Mouse (Mus musculus) MEL (cell line): ENCODE results near the gene Kctd12b. TPM values are rescaled to one million over a fixed set of nuclear protein-coding genes. Genes with fewer than 3 reads are reported as not detected.
"Not testable (repeated sequence)": the region's sequence is repeated elsewhere in the genome, so short reads cannot be mapped to it uniquely, and the experiment has no call there.

ENCODE experiments used
- DNase-seq: peaks from one replicate; pipeline ENCODE4 v3.0.0; 2011; ENCODE audit warnings: low read depth, low spot score
- H3K27ac ChIP-seq: 2 replicates; pipeline ENCODE4 v1.5.1; 2012; ENCODE audit warnings: low read depth, mild to moderate bottlenecking, control low read depth, low read length, moderate library complexity; ENCODE audit not compliant: control insufficient read depth
- H3K27me3 ChIP-seq, 2 experiments: fragments of 150-350 bp in 1 of 2; sonication (generic) in 1 of 2; 2 replicates each; pipeline ENCODE4 v1.6.1; 2012; ENCODE audit warnings: low read length in 2 of 2, mild to moderate bottlenecking in 2 of 2, improper control_type of control experiment in 1 of 2, moderate library complexity in 1 of 2; ENCODE audit not compliant: insufficient read depth in 2 of 2, control insufficient read depth in 1 of 2
- H3K36me3 ChIP-seq, 2 experiments: 2 replicates each; pipeline ENCODE4 v1.6.1; 2012 to 2014; ENCODE audit warnings: low read length in 2 of 2, improper control_type of control experiment in 1 of 2, inconsistent platforms in 1 of 2, mild to moderate bottlenecking in 1 of 2; ENCODE audit not compliant: insufficient read depth in 2 of 2, control insufficient read depth in 1 of 2
- H3K4me1 ChIP-seq, 2 experiments: fragments of 150-350 bp in 1 of 2; sonication (generic) in 1 of 2; 2 replicates each; pipeline ENCODE4 v1.6.1; 2012; ENCODE audit warnings: low read length in 2 of 2, improper control_type of control experiment in 1 of 2, mild to moderate bottlenecking in 1 of 2; ENCODE audit not compliant: insufficient read depth in 2 of 2, control insufficient read depth in 1 of 2
- H3K4me3 ChIP-seq, 2 experiments: fragments of 150-350 bp in 1 of 2; sonication (generic) in 1 of 2; 2 replicates each; pipeline ENCODE4 v1.5.1; 2012; ENCODE audit warnings: low read depth in 2 of 2, low read length in 2 of 2, mild to moderate bottlenecking in 2 of 2, moderate library complexity in 2 of 2, control low read depth in 1 of 2, improper control_type of control experiment in 1 of 2; ENCODE audit not compliant: control insufficient read depth in 1 of 2, insufficient read depth in 1 of 2
- H3K79me2 ChIP-seq: 2 replicates; pipeline ENCODE4 v1.6.1; 2012; ENCODE audit warnings: mild to moderate bottlenecking, low read length, moderate library complexity; ENCODE audit not compliant: control insufficient read depth, poor library complexity, insufficient read depth
- H3K9ac ChIP-seq: 2 replicates; pipeline ENCODE4 v1.6.1; 2012; ENCODE audit warnings: low read depth, mild to moderate bottlenecking, control low read depth, low read length, moderate library complexity; ENCODE audit not compliant: control insufficient read depth, poor library complexity, severe bottlenecking
- H3K9me3 ChIP-seq: fragments of 150-350 bp; sonication (generic); replicated peaks from 2 replicates; pipeline ENCODE4 v1.6.1; 2012; ENCODE audit warnings: mild to moderate bottlenecking, low read length, improper control_type of control experiment, moderate library complexity; ENCODE audit not compliant: insufficient read depth
- BHLHE40 ChIP-seq: IDR thresholded peaks from 2 replicates; pipeline ENCODE4 v1.6.1; 2012; ENCODE audit warnings: low read depth, mild to moderate bottlenecking, inconsistent platforms, low read length, improper control_type of control experiment, borderline replicate concordance
- CHD1 ChIP-seq: IDR thresholded peaks from 2 replicates; pipeline ENCODE4 v1.6.1; 2012; ENCODE audit warnings: low read depth, mild to moderate bottlenecking, inconsistent platforms, low read length, improper control_type of control experiment
- CHD2 ChIP-seq: IDR thresholded peaks from 2 replicates; pipeline ENCODE4 v1.6.1; 2011; ENCODE audit warnings: low read length, improper control_type of control experiment
- CTCF ChIP-seq, 3 experiments: IDR thresholded peaks in 2 of 3; conservative IDR thresholded peaks in 1 of 3; 2 replicates each; pipeline ENCODE4 v1.5.1; 2011 to 2012; ENCODE audit warnings: low read length in 3 of 3, low read depth in 2 of 3, mild to moderate bottlenecking in 2 of 3, improper control_type of control experiment in 1 of 3, inconsistent platforms in 1 of 3, mixed read lengths in 1 of 3, moderate library complexity in 1 of 3; ENCODE audit not compliant: control insufficient read depth in 1 of 3, insufficient read depth in 1 of 3, poor library complexity in 1 of 3, severe bottlenecking in 1 of 3
- E2F4 ChIP-seq: IDR thresholded peaks from 2 replicates; pipeline ENCODE4 v1.6.1; 2011; ENCODE audit warnings: low read depth, low read length, improper control_type of control experiment, borderline replicate concordance
- EP300 ChIP-seq, 2 experiments: IDR thresholded peaks; 2 replicates each; pipeline ENCODE4 v1.6.1; 2011; ENCODE audit warnings: improper control_type of control experiment in 2 of 2, low read length in 2 of 2, low read depth in 1 of 2, mild to moderate bottlenecking in 1 of 2
- ETS1 ChIP-seq: IDR thresholded peaks from 2 replicates; pipeline ENCODE4 v1.6.1; 2012; ENCODE audit warnings: low read depth, mild to moderate bottlenecking, inconsistent platforms, low read length, improper control_type of control experiment, moderate library complexity
- GATA1 ChIP-seq: IDR thresholded peaks from 2 replicates; pipeline ENCODE4 v1.6.1; 2011; ENCODE audit warnings: low read depth, low read length, improper control_type of control experiment
- HCFC1 ChIP-seq: IDR thresholded peaks from 2 replicates; pipeline ENCODE4 v1.6.1; 2012; ENCODE audit warnings: low read depth, mild to moderate bottlenecking, inconsistent platforms, low read length, improper control_type of control experiment, moderate library complexity
- KAT2A ChIP-seq: conservative IDR thresholded peaks from 2 replicates; pipeline ENCODE4 v1.6.1; 2012; ENCODE audit warnings: low read depth, low read length, improper control_type of control experiment, inconsistent platforms
- MEF2A ChIP-seq: IDR thresholded peaks from 2 replicates; pipeline ENCODE4 v1.6.1; 2014; ENCODE audit warnings: low read depth, mild to moderate bottlenecking, inconsistent platforms, low read length, improper control_type of control experiment; ENCODE audit not compliant: poor library complexity, insufficient replicate concordance, severe bottlenecking; ENCODE audit errors: extremely low read depth
- MXI1 ChIP-seq: IDR thresholded peaks from 2 replicates; pipeline ENCODE4 v1.6.1; 2011; ENCODE audit warnings: mild to moderate bottlenecking, low read depth, low read length, improper control_type of control experiment
- MYC ChIP-seq: IDR thresholded peaks from 2 replicates; pipeline ENCODE4 v1.6.1; 2011; ENCODE audit warnings: low read depth, mild to moderate bottlenecking, low read length, improper control_type of control experiment, moderate library complexity
- NELFE ChIP-seq: IDR thresholded peaks from 2 replicates; pipeline ENCODE4 v1.6.1; 2011; ENCODE audit warnings: low read depth, low read length, improper control_type of control experiment
- NRF1 ChIP-seq: IDR thresholded peaks from 2 replicates; pipeline ENCODE4 v1.6.1; 2014; ENCODE audit warnings: low read depth, mild to moderate bottlenecking, inconsistent platforms, low read length, improper control_type of control experiment, moderate library complexity; ENCODE audit not compliant: poor library complexity, insufficient read depth, severe bottlenecking
- POLR2A ChIP-seq, 2 experiments: IDR thresholded peaks; 2 replicates each; pipeline ENCODE4 v1.6.1; 2011 to 2012; ENCODE audit warnings: low read length in 2 of 2, mild to moderate bottlenecking in 2 of 2, control low read depth in 1 of 2, improper control_type of control experiment in 1 of 2, low read depth in 1 of 2, moderate library complexity in 1 of 2; ENCODE audit not compliant: control insufficient read depth in 1 of 2, insufficient read depth in 1 of 2, poor library complexity in 1 of 2
- POLR2AphosphoS5 ChIP-seq: IDR thresholded peaks from 2 replicates; pipeline ENCODE4 v1.6.1; 2012; ENCODE audit warnings: low read depth, borderline replicate concordance, mild to moderate bottlenecking, inconsistent platforms, low read length, moderate library complexity, mixed read lengths
- SIN3A ChIP-seq: IDR thresholded peaks from 2 replicates; pipeline ENCODE4 v1.6.1; 2012; ENCODE audit warnings: low read length, improper control_type of control experiment, inconsistent platforms
- TAL1 ChIP-seq: IDR thresholded peaks from 2 replicates; pipeline ENCODE4 v1.6.1; 2012; ENCODE audit warnings: mild to moderate bottlenecking, inconsistent platforms, low read length, moderate library complexity, mixed read lengths
- TBP ChIP-seq: IDR thresholded peaks from 2 replicates; pipeline ENCODE4 v1.8.0; 2011; ENCODE audit warnings: low read depth, low read length, improper control_type of control experiment
- TCF12 ChIP-seq: IDR thresholded peaks from 2 replicates; pipeline ENCODE4 v1.6.1; 2014; ENCODE audit warnings: low read depth, mild to moderate bottlenecking, inconsistent platforms, low read length, improper control_type of control experiment, moderate library complexity
- UBTF ChIP-seq: IDR thresholded peaks from 2 replicates; pipeline ENCODE4 v1.6.1; 2012; ENCODE audit warnings: low read depth, mild to moderate bottlenecking, inconsistent platforms, low read length, improper control_type of control experiment, moderate library complexity, borderline replicate concordance; ENCODE audit not compliant: insufficient read depth
- ZMIZ1 ChIP-seq: IDR thresholded peaks from 2 replicates; pipeline ENCODE4 v1.6.1; 2012; ENCODE audit warnings: low read depth, mild to moderate bottlenecking, inconsistent platforms, low read length, improper control_type of control experiment, moderate library complexity
- polyA plus RNA-seq, 2 experiments: library from polyadenylated mRNA; stranded (reverse) in 1 of 2; unstranded in 1 of 2; fragments of >175 nt in 1 of 2; fragments of >200 nt in 1 of 2; gene quantifications; 2 replicates each; pipeline versions ENCODE4 v1.2.1 to v1.2.4; 2012; ENCODE audit warnings: low replicate concordance in 2 of 2, low read depth in 1 of 2; ENCODE audit not compliant: insufficient read length in 2 of 2, insufficient read depth in 1 of 2, missing spikeins in 1 of 2
- total RNA-seq: library from RNA; depleted of rRNA; stranded (reverse); fragments of 300-350 nt; gene quantifications from 2 replicates; pipeline ENCODE4 v1.2.3, GENCODE M21; 2012

The Kctd12b gene
- total and polyA plus RNA-seq, 3 experiments: not detected

DNA sequence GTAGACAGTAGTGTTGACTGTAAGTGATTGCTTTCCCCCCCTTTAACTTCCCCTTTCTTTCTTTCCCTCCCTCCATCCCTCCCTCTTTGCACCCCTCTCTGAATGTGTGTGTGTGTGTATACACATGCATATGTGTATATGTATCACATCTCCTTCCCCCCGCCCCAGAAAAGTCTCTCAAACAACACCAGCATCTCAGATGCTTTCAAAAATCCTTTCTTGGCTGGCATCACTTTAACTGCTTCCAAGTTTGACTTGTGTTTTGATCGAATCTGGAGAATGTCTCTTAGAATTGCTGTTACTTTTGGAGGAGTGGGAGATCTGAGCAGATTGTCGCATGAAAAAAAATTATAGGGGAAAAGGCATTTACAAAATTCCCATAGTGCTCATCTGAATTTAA is 4.3 kb upstream of the Kctd12b start:
- H3K27me3 ChIP-seq: no peaks in the 10 kb centered on the region; a peak in 1 of 4 replicates
- H3K4me1 ChIP-seq: no peaks in the 10 kb centered on the region
- TF ChIP-seq E2F4: no peak
- TF ChIP-seq NELFE: no peak
- TF ChIP-seq MEF2A: no peak
- no peak for TF ChIP-seq ZMIZ1
- TF ChIP-seq ETS1: no peak
- no peak for TF ChIP-seq POLR2AphosphoS5
- no peak for TF ChIP-seq SIN3A
- TF ChIP-seq EP300 (IDR thresholded peaks at IDR 0.05; ENCODE audit: low read depth in 1 of 2, low read length in 2 of 2): no peak
- no peak for TF ChIP-seq NRF1
- no peak for TF ChIP-seq TBP
- TF ChIP-seq MYC: no peak
- TF ChIP-seq HCFC1: no peak
- TF ChIP-seq UBTF: no peak
- no peak for TF ChIP-seq POLR2A (IDR thresholded peaks at IDR 0.05; ENCODE audit: control insufficient read depth in 1 of 2, insufficient read depth in 1 of 2, low read depth in 1 of 2, low read length in 2 of 2, poor library complexity in 1 of 2)
- TF ChIP-seq KAT2A: no peak
- TF ChIP-seq GATA1: no peak
- H3K36me3 ChIP-seq: no peaks in the 10 kb centered on the region
- DNase-seq: no peak
- H3K4me3 ChIP-seq: no peak overlapping the region
- no peaks in the 10 kb centered on the region for H3K79me2 ChIP-seq
- H3K9me3 ChIP-seq: no peaks in the 10 kb centered on the region
- no peak overlapping the region for H3K27ac ChIP-seq
- no peak overlapping the region for H3K9ac ChIP-seq

DNA sequence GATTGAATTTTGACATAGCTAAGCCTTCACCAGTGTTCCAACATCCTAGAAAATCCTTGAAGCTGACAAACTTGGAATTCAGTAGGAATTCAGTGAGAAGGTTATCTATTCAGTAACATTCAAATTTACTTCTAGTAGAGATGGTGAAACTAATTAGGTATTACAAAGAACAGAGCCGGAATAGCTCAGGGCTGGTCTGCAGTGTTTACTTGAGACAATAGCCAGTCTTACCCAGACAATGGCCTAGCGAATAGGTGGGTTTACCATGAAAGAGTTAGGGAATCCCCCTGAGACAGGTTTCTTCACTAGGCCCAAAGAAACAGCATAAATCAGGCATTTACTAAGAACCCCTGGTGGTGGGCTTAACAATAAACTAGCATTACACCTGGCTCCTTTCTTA is 28.0 kb downstream of the Kctd12b start:
- not testable (repeated sequence) for H3K27ac ChIP-seq, H3K4me3 ChIP-seq, H3K4me1 ChIP-seq, H3K27me3 ChIP-seq, DNase-seq, H3K9me3 ChIP-seq, H3K36me3 ChIP-seq, H3K79me2 ChIP-seq, H3K9ac ChIP-seq

DNA sequence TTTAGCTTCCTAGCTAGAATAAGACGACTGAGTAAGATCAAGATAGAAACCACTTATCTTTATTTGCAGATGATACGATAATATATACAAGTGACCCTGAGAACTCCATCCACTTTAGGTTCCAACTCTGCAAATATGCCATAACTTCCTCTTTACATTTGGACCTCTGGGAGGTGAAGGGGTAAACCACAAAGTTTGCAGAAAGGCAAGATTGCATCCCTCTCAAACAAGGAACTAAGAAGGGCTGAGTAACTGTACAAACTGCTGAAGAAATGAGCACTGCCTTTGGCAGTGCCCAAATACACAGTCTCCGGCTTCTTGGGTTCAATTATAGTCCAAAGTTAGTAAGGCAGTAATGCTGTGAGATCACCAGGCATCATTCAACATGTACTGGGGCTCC is 31.3 kb downstream of the Kctd12b start:
- H3K27ac ChIP-seq: no peak overlapping the region
- no peak for TF ChIP-seq UBTF
- no peak for TF ChIP-seq CHD2
- TF ChIP-seq TAL1: no peak
- no peak for TF ChIP-seq MXI1
- no peak for TF ChIP-seq CHD1
- TF ChIP-seq E2F4: no peak
- no peak for TF ChIP-seq POLR2A (IDR thresholded peaks at IDR 0.05; ENCODE audit: control insufficient read depth in 1 of 2, insufficient read depth in 1 of 2, low read depth in 1 of 2, low read length in 2 of 2, poor library complexity in 1 of 2)
- TF ChIP-seq ETS1: no peak
- TF ChIP-seq CTCF (IDR thresholded peaks at IDR 0.05 in 2 of 3, conservative IDR thresholded peaks at IDR 0.05 in 1 of 3; ENCODE audit: control insufficient read depth in 1 of 3, insufficient read depth in 1 of 3, low read depth in 2 of 3, low read length in 3 of 3, poor library complexity in 1 of 3, severe bottlenecking in 1 of 3): no peak
- no peak for TF ChIP-seq TCF12
- TF ChIP-seq BHLHE40: no peak
- TF ChIP-seq, all 39 proteins: peak for 0
- Histone ChIP-seq H3K9ac (no peak overlapping the region), H3K4me1 (no peaks in the 10 kb centered on the region), H3K9me3 (no peaks in the 10 kb centered on the region), H3K36me3 (no peaks in the 10 kb centered on the region), H3K27me3 (no peaks in the 10 kb centered on the region; a peak in 1 of 4 replicates), H3K4me3 (no peak overlapping the region), H3K79me2 (no peaks in the 10 kb centered on the region)
- peak; percentile 17 for DNase-seq
